Mouse (Mus musculus): ENCODE results near the gene Ndc80.

GRCm38 (mm10) chr17:71491332-71491686 is 35.3 kb downstream of the Ndc80 start:
- TF ChIP-seq CTCF (IDR thresholded peaks at IDR 0.05; ENCODE audit: extremely low read depth, insufficient read depth, low read length) (no peak), POLR2A (IDR thresholded peaks at IDR 0.05; ENCODE audit: extremely low read depth, insufficient read depth, low read length) (no peak)
